Mouse (Mus musculus) splenic B cell, adult 2 months (primary cell): ENCODE measurements around the gene Plcb2.

ENCODE experiments used
- DNase-seq: peaks from one replicate; pipeline ENCODE4 v3.0.0-alpha.2; 2011; ENCODE audit warnings: low read depth, low spot score
- H3K27me3 ChIP-seq: 2 replicates; pipeline ENCODE4 v1.6.1; 2012; ENCODE audit warnings: mild to moderate bottlenecking, low read length, moderate library complexity, mixed read lengths; ENCODE audit not compliant: control insufficient read depth, poor library complexity, insufficient read depth, severe bottlenecking
- H3K36me3 ChIP-seq: 2 replicates; pipeline ENCODE4 v1.6.1; 2012; ENCODE audit warnings: mild to moderate bottlenecking, low read length, moderate library complexity, mixed read lengths; ENCODE audit not compliant: control insufficient read depth, poor library complexity, insufficient read depth, severe bottlenecking

Gene Plcb2

DNA sequence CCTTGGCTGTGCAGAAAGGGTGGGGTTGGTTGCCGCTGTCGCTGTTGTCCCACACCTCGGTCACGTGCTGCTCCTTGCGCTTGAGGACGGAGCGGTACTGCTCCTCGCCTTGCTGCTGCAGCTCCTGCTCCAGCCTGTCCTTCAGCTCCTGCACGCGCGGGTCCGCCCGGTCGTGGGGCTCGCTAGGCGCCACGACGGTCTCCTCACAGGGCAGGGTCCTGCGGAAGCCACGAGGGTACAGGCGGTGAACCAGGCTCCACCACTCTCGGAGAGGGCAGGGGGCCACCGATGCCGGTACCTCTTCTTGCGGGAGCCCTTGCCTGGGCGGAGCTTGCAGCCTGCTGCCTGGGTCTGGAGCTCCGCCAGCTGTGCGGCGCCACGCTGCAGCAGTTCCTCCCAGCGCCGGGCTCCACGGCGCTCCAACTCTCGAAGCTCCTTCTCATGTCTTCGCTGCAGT lies 17.2 kb downstream of the Plcb2 start:
- DNase-seq: no peak
- Histone ChIP-seq H3K27me3 (no peaks in the 10 kb centered on the region), H3K36me3 (no peaks in the 10 kb centered on the region; the same call in 1 of the 2 replicates)

DNA sequence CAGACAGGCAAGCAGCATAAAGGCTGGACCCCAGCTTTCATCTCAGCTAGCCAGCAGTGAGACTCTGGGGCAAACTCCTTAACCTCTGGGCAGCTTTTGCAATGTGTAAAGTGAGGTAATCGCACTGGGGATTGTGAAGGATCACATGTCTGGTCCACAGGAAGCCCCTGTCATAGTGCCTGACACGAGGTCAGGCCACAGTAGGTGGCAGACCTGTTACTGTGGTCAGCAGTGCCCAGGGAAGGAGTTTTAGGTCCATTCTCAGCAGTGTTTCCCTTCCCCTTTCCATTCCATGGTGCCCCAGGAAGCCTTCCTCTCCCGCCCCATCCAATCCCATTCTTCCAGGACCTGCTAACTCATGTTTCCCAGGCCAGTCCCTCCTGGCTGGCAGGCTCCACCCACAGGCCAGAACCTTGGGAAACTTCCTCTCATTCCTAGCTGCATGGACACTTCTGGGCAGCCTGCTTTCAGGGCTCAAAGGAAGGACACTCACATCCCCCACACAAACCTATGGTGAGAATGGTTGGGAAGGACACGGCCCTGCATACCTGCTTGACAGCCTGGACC lies 18.5 kb downstream of the Plcb2 start:
- Histone ChIP-seq H3K27me3 (no peaks in the 10 kb centered on the region), H3K36me3 (no peaks in the 10 kb centered on the region)
- DNase-seq: no peak

DNA sequence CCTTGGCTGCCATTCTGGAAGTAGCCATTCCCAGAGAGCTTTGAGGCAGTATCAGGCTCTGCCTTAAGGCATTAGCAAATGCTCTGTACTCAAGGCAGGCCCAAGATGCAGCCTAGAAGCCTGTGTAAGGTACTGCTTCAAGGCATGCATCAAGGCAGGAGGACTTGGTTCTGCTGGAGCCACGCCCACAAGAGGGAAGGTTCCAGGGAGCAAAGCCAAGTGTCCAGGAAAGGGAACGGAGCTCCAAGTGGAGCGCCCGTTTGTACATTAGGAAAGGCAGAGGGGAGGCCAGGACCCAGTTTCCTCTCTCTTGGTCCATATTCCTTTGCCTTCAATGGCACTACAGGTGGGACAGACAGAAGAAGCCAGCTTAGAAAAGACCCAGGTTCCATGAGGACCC lies 19.8 kb downstream of the Plcb2 start:
- Histone ChIP-seq H3K36me3 (no peaks in the 10 kb centered on the region), H3K27me3 (no peaks in the 10 kb centered on the region)
- no peak for DNase-seq

DNA sequence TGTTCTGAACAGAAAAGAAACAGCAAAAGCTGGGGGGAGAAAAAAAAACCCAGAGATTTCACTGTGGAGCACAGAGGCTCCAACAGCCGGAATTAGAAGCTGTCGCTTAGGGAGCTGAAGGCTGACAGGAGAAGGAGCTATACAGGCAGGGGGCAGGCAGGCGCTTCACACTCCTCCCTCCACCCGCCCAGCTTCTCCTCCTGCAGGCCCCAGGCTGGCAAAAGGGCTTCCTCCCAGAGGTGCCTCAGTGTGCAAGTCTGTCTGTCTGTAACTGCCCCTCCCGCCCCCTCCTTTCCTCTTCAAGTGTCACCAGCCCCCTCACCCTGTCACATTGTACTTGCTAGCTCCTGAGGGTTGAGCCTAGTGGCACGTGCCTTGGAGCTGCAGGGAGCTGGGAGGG lies 21.8 kb downstream of the Plcb2 start:
- DNase-seq: no peak

DNA sequence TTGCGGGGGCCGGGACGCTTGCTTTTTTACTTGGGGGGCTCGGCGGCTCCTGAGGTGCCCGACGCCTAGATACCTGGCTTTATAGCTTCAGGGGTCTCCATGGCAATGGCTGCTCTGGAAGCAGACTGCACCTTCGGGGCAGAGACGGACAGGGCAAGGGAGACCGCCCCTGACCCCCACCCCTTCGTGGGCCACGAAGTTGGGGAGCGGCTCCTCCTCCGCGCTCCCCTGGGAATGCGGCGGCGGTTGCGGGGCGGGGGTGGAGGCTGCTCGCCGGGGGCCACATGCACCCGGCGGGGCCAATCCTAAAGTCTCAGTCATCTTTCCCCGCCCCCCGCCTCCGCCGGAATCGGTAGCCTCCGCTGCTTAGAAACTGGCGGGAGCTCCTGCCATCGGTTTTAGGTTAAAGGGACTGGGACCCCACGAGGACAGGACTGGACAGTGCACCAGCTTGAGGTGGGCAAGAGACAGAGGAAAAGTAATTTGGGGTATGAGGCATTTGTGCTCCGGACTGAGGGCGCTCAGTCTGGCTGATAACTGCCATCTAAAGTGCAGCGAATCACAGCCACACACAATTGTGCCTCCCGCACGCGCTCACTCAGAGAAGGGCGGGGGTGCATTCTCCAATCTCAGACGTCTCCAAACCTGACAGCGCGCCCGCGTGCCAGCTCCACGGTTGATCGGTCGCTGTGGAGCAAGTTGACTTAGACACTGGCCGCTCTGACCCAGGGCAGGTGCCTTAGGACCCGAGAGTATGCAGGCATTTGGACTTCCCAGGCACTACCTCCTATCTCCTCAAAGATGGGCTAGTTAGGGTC lies 24.1 kb downstream of the Plcb2 start, which contains the start of gene Ankrd63:
Gene Ankrd63 (minus strand): TSS at position 51 of the 818 bp plus-strand sequence.
- Histone ChIP-seq H3K27me3 (no peaks in the 10 kb centered on the region), H3K36me3 (no peaks in the 10 kb centered on the region)
- DNase-seq: peak; percentile 51

More for the DNA sequence above, 21.8 kb downstream of the Plcb2 start:
- Histone ChIP-seq H3K27me3 (no peaks in the 10 kb centered on the region), H3K36me3 (no peaks in the 10 kb centered on the region)

DNA sequence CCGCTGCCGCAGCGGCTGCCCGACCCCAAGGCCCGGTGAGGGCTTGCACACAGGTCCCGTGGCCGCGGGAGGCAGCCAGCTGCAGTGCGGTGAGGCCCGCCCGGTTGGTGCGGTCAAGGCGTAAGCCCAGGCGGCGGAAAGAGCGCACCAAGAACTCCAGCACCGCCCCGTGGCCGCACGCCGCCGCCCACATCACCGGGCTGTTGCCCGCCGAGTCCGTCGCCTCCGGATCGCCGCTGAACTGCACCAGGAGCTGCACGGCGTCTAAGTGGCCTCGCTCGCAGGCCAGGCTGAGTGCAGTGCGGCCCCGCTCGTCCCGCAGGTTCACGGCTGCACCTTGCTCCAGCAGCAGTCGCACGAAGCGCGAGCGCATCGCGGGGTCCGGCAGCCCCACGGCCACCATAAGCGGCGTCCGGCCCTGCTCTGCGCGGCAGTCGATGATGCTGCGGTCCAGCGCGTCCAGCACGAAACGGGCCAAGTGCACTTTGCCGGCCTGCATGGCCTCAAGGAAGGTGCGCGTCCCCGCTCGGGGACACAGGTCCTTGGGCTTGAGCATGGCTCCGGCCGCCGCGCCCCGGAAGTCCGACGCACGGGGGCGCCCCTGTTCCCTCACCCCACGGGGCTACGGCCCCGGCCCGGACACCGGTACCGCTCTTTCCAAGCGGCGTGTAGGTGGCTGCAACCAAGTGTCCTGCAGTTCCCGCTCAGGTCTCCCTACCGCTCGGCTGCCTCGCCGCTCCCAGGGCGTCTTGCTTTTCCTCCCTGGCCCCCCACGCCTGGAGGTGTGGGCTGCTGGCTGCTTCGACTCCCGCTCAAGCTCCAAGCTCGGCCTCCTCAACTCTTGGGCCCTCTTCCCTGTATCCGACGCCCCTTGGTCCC lies 25.1 kb downstream of the Plcb2 start:
- Histone ChIP-seq H3K36me3 (no peaks in the 10 kb centered on the region), H3K27me3 (no peaks in the 10 kb centered on the region)
- DNase-seq: peak; percentile 61

DNA sequence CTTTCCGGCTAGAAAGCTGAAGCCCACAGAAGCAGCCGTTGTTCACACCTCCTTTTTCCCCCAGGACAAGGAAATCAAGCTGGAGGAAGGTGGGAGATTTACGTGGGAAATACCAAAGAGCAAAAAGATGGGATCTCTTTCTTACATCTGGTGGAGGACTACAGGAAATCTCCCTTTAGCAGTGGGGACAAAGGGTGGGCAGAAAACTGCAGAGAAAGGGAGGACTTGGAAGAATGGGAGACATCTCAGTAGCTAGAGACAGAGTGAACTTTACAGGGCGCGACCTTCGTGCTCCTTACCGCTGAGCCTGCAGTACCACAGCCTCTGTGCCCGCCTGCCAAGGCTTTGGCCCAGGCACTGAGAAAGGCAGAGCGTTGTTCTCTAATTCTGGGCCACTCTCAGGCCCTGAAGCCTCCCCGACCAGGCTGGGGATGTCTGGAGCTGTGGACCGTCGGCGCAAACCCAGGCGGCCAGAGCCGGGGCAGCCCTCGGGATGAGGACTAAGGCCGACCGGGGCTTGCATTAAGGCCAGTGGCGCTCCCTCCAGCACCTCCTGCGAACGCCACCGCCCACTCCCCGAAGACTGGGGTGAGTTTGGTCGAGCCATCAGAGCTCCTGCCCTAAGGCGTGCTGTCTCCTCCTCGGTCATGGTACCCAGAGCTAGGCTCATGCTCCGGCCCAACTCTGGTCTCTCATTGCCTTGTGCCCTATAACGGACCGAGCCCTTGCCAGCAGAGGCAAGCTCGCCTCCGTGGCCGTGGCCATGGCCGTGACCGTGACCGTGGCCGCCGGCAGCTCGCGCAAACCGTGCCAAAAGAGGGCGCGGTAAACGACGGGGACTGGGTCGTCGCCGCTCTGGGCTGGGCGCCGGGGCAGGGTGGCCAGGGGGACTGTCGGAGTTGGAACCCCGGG lies 26.0 kb downstream of the Plcb2 start:
- DNase-seq: no peak
- Histone ChIP-seq H3K36me3 (no peaks in the 10 kb centered on the region), H3K27me3 (no peaks in the 10 kb centered on the region)

DNA sequence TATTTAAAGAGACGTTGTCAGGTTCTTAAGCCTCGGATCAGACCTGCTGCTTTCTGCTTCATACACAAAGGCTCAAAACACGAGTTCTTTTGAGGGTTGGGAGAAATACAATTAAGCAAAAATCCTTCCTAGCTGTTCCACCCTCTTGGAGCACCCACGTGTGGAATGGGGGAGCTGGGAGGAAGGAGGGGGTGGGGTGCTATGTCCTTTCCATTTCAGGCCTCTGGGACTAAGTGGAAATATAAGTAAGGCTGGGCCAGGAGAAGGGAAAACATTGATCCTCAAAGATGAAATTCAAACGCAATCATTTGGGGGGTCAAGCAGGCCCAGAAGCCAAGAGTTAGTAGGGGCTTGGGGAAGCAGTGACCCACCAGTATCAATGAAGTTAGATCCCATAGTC lies 27.1 kb downstream of the Plcb2 start:
- no peaks in the 10 kb centered on the region for H3K36me3 ChIP-seq
- DNase-seq: no peak
- H3K27me3 ChIP-seq: no peaks in the 10 kb centered on the region

DNA sequence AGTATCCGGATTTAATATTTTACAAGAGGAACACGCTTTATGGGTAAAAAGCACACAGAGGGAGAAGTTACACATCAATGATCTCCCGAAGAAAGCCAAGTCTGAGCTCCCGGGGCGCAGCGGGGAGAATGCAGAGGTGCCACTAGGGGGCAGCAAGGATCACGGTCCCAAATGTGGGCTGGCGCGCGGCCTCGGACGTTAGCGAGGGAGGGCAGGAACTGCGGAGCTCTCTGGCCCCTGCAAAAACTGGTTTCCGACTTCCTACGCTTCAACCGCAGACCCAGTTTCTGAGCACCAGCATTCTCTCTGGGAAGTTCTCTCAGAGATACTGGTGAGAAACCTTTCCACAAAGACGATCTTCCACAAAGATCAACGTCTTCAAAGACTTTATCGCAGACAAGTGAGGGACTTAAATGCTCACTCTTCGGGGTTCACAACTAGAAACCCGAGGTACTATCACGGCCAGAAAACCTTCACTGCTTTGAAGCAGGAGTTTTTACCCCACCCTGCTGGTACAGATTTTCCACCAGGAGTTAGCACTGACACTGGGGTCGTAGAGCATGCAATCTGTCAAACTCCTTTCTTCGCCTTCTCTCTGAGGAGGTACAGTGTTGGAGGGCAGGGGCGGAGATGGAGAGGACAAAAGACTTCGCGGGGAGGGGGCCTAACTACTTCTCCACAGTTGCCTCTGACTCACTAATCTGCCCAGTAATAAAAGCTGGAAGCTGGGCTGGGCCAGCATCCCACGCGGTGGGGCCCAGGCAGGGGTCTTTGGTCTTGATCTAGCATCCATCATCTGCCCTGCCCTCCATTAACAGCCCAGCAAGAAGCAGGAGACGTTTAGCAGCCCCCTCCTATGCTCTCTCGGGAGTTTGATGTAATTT lies 27.8 kb downstream of the Plcb2 start:
- Histone ChIP-seq H3K36me3 (no peaks in the 10 kb centered on the region), H3K27me3 (no peaks in the 10 kb centered on the region)
- peak; percentile 88 for DNase-seq

DNA sequence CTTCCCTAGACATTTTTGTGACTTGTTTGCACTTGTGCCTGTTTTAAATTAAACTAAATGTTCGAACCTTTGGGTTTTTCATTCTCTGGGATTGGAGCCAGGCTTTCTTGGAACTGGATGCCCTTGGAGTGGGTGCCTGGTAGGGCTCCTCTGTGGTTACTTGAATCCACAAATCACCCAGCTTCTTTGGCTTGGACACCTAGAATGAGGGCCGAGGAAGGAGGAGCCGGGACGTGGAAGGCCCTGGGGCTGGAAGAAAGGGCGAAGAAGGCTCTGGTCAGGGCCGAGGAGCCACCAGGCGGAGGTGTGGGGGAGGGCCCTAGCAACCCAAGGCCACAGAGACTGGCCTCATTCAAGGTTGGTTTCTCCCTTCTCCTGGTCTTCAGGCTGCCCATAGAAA lies 30.3 kb downstream of the Plcb2 start:
- no peak for DNase-seq

DNA sequence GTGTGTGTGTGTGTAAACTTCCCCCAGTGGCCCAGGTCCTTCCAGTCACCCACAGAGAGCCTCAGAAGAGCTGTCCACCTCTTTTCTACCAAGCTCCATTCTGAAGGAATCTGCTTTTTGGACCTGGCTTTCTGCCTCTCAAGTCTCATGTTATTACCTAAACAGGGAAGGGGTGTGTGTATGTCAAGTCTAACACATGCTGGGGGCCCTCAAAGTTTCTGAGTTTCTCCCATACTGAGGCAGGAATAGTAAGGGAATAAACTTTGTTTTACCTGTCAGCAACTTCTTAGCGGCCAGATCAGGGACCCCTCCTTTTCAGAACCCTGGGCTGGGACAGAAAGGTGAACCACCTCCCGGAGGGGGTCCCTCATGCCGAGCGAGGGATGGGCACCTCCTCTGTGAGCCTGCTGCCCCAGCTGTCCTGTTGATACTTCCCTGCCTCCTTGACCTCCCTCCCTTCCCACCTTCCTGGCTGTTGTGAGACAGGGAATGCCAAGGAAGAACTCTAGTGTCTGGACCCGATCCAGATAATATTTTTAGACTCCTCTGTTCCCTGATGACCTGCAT lies 30.8 kb downstream of the Plcb2 start:
- no peak for DNase-seq
- Histone ChIP-seq H3K36me3 (no peaks in the 10 kb centered on the region), H3K27me3 (no peaks in the 10 kb centered on the region)

More for the DNA sequence above, 30.3 kb downstream of the Plcb2 start:
- Histone ChIP-seq H3K27me3 (no peaks in the 10 kb centered on the region), H3K36me3 (no peaks in the 10 kb centered on the region)

DNA sequence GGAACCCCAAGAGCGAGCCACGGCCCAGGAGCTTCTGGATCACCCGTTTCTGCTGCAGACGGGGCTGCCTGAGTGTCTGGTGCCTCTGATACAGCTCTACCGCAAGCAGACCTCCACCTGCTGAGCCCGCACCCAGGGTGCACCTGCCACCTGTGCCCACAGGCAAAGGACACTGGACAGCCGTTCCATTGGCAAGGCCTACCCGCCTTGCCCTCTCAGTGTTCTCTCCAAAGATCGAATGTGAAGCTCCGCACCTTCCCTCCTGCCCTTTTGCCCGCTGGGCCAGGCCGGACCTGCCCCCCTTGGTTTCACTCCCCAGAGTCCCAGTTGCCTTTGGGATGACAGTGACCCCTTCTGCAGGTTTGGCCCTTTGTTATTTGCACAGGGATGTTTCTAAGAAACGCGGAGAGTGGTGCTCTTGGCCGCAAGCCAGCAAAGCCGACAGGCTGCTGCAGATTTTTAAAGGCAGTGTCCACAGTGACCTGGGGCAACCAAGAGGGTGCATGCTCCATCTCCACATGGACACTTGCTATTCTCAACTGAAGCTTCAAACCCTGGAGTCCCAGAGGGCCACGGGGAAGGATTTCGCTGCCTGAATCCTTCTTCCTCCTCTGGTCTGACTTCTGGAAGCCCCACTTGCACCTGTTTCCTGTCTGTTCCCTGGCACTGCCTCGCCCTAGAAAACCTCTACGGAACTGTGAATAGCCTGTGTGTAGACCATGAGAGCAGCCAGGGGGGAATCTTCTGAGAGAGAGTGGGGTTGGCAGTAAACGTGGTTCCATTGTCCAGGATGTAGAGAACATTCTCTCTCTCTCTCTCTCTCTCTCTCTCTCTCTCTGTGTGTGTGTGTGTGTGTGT lies 31.6 kb downstream of the Plcb2 start:
- DNase-seq: no peak
- Histone ChIP-seq H3K36me3 (no peaks in the 10 kb centered on the region), H3K27me3 (no peaks in the 10 kb centered on the region)
